Mouse (Mus musculus): Measurements from ENCODE around the gene Olfr316. TPM values are rescaled to one million over a fixed set of nuclear protein-coding genes. Genes with fewer than 3 reads are reported as not detected.

Olfr316 gene
- total and polyA plus RNA-seq, 3 experiments: not detected

GRCm38 (mm10) chr11:58801558-58802228, 49.2 kb downstream of the Olfr316 start, which contains the start of gene Fam183b:
Fam183b (minus strand) TSS chr11:58801960.
- peaks cover 22% of the 10 kb centered on the region for H3K27me3 ChIP-seq (replicated peaks)
- 0 out of 2 replicates have a peak within 1 kb of the TSS, but pooled peaks have one; percentile 4 for H3K9ac ChIP-seq (ENCODE audit: insufficient read depth, low read depth)
- TF ChIP-seq BHLHE40 (IDR thresholded peaks at IDR 0.05; ENCODE audit: low read depth, low read length) (peak; percentile 56), MAZ (IDR thresholded peaks at IDR 0.05; ENCODE audit: low read depth, low read length) (no peak), NRF1 (IDR thresholded peaks at IDR 0.05; ENCODE audit: low read depth, low read length) (no peak), SIN3A (IDR thresholded peaks at IDR 0.05; ENCODE audit: low read length) (peak; percentile 74), MXI1 (IDR thresholded peaks at IDR 0.05; ENCODE audit: low read depth, low read length) (peak; percentile 75)
- dilution Hi-C loops (cut with MboI; ENCODE audit: extremely low pct_ligation_motif_present, extremely low pct_unique_long_range_greater_than_20kb, low sequenced_read_pairs) (no loop called here), in situ Hi-C loops (cut with MboI; ENCODE audit: low pct_ligation_motif_present, low pct_unique_long_range_greater_than_20kb, low sequenced_read_pairs) (no loop called here)
- DNase-seq (ENCODE audit: extremely low read depth): no peak
- H3K4me3 ChIP-seq (replicated peaks in 1 of 3; ENCODE audit: low read depth in 2 of 3, low read length in 2 of 3, poor library complexity in 1 of 3): peak within 1 kb of the TSS in 1 of 3 experiments; percentile 13
- no peak within 1 kb of the TSS for H3K27ac ChIP-seq (ENCODE audit: insufficient read depth, low read depth)
- H3K79me2 ChIP-seq (replicated peaks; ENCODE audit: control insufficient read depth, extremely low read depth, insufficient read depth, poor library complexity, severe bottlenecking): no peaks in the 10 kb centered on the region
- peaks cover 0 to 4% of the 10 kb centered on the region in 2 experiments; a peak in 2 of 4 replicates for H3K4me1 ChIP-seq (ENCODE audit: control insufficient read depth in 1 of 2, insufficient read depth in 2 of 2)
- peak within 1 kb of the TSS; percentile 90 for H3K4me2 ChIP-seq (ENCODE audit: insufficient read depth, low read depth, poor library complexity, severe bottlenecking)
- H3K9me3 ChIP-seq (replicated peaks; ENCODE audit: low read length): no peaks in the 10 kb centered on the region
- H3K36me3 ChIP-seq (replicated peaks in 1 of 2; ENCODE audit: control insufficient read depth in 1 of 2, insufficient read depth in 1 of 2, low read length in 1 of 2): no peaks in the 10 kb centered on the region

GRCm38 (mm10) chr11:58803871-58804270, 51.3 kb downstream of the Olfr316 start:
- H3K4me1 ChIP-seq (ENCODE audit: control insufficient read depth in 1 of 2, insufficient read depth in 2 of 2): peaks cover 0 to 4% of the 10 kb centered on the region in 2 experiments; a peak in 2 of 4 replicates
- peaks cover 33% of the 10 kb centered on the region for H3K27me3 ChIP-seq (replicated peaks)
- peaks cover 5% of the 10 kb centered on the region for H3K9me3 ChIP-seq (replicated peaks; ENCODE audit: low read length)
- no peak for TF ChIP-seq POLR2AphosphoS2 (IDR thresholded peaks at IDR 0.05; ENCODE audit: low read depth, low read length)
- no peak for TF ChIP-seq ELF1 (IDR thresholded peaks at IDR 0.05; ENCODE audit: low read depth, low read length)
- TF ChIP-seq JUN (IDR thresholded peaks at IDR 0.05; ENCODE audit: insufficient read depth, low read depth, low read length): no peak
- TF ChIP-seq SMC3 (IDR thresholded peaks at IDR 0.05; ENCODE audit: low read depth, low read length): no peak
- TF ChIP-seq ZMIZ1 (IDR thresholded peaks at IDR 0.05; ENCODE audit: low read depth, low read length): no peak
- no peak for TF ChIP-seq ETS1 (conservative IDR thresholded peaks at IDR 0.05; ENCODE audit: low read depth, low read length)
- TF ChIP-seq JUND (conservative IDR thresholded peaks at IDR 0.05; ENCODE audit: low read depth, low read length): no peak
- TF ChIP-seq MAX (IDR thresholded peaks at IDR 0.05; ENCODE audit: low read length): no peak
- H3K79me2 ChIP-seq (replicated peaks; ENCODE audit: control insufficient read depth, extremely low read depth, insufficient read depth, poor library complexity, severe bottlenecking): no peaks in the 10 kb centered on the region
- no peak overlapping the region for H3K27ac ChIP-seq (ENCODE audit: insufficient read depth, low read depth)
- no peak overlapping the region for H3K4me2 ChIP-seq (ENCODE audit: insufficient read depth, low read depth, poor library complexity, severe bottlenecking)
- dilution Hi-C loops (cut with MboI; ENCODE audit: extremely low pct_ligation_motif_present, extremely low pct_unique_long_range_greater_than_20kb, low sequenced_read_pairs): no loop called here
- in situ Hi-C loops (cut with MboI; ENCODE audit: low pct_ligation_motif_present, low pct_unique_long_range_greater_than_20kb, low sequenced_read_pairs): no loop called here
- no peak for DNase-seq (ENCODE audit: extremely low read depth)
- no peak overlapping the region for H3K9ac ChIP-seq (ENCODE audit: insufficient read depth, low read depth)
- H3K4me3 ChIP-seq (replicated peaks in 1 of 3; ENCODE audit: low read depth in 2 of 3, low read length in 2 of 3, poor library complexity in 1 of 3): no peak overlapping the region
- no peaks in the 10 kb centered on the region for H3K36me3 ChIP-seq (replicated peaks in 1 of 2; ENCODE audit: control insufficient read depth in 1 of 2, insufficient read depth in 1 of 2, low read length in 1 of 2)
